Mouse (Mus musculus) adrenal gland (tissue): ENCODE data around the gene Calcb.

Experiments
- intact Hi-C: fragments of 180-260 bp; cut with DNase I; formaldehyde crosslinking; loops from one replicate; pipeline ENCODE4 v1.15.1; 2025

The Calcb gene

GRCm38 (mm10) chr7:114748239-114748638 lies 29.8 kb downstream of the Calcb start:
- intact Hi-C loops, result no loop called here

- intact Hi-C loops, result no loop called here
Observed at GRCm38 (mm10) chr7:114753471-114753870, 35.0 kb downstream of the Calcb start.

- intact Hi-C loops, result no loop called here
Observed at GRCm38 (mm10) chr7:114754196-114754595, 35.8 kb downstream of the Calcb start.

- intact Hi-C loops, result no loop called here
Observed at GRCm38 (mm10) chr7:114754626-114755025, 36.2 kb downstream of the Calcb start.

GRCm38 (mm10) chr7:114762660-114763059 lies 44.2 kb downstream of the Calcb start:
- intact Hi-C loops, result no loop called here

GRCm38 (mm10) chr7:114765273-114765672 lies 46.8 kb downstream of the Calcb start:
- intact Hi-C loops, result no loop called here

- intact Hi-C loops, result no loop called here
Observed at GRCm38 (mm10) chr7:114766523-114766922, 48.1 kb downstream of the Calcb start.

- intact Hi-C loops, result no loop called here
Observed at GRCm38 (mm10) chr7:114768516-114768915, 50.1 kb downstream of the Calcb start.

GRCm38 (mm10) chr7:114769041-114769440 lies 50.6 kb downstream of the Calcb start:
- intact Hi-C loops, result no loop called here

- intact Hi-C loops, result no loop called here
Observed at GRCm38 (mm10) chr7:114770586-114770985, 52.1 kb downstream of the Calcb start.

GRCm38 (mm10) chr7:114771801-114772200 lies 53.4 kb downstream of the Calcb start:
- intact Hi-C loops, result no loop called here
